Mouse (Mus musculus) heart, adult 18-20 months (tissue): Measurements from ENCODE around the gene Map3k4. TPM values are rescaled to one million over a fixed set of nuclear protein-coding genes. Genes with fewer than 3 reads are reported as not detected.

Experiments
- DNase-seq, 2 experiments: peaks; one replicate each; pipeline ENCODE4 v3.0.0; 2021 to 2022; ENCODE audit warnings: mixed read lengths in 1 of 2
- long read RNA-seq, 2 experiments: library from polyadenylated mRNA; stranded (forward); transcript quantifications; one replicate each; pipeline ENCODE4 v2.0.0; 2021
- total RNA-seq, 2 experiments: library from RNA; stranded (reverse); gene quantifications; 2 replicates each; pipeline ENCODE4 v1.2.3; 2021

Map3k4 gene
- 10 to 100 TPM; 44.7 to 49.8 TPM for total RNA-seq
- long read RNA-seq, experiment 1, full-length matches to known transcripts: 21 of 40 reads
- long read RNA-seq, experiment 1, partial matches to known transcripts: 11 of 40 reads
- long read RNA-seq, experiment 1, other reads (novel, unspliced or antisense): 8 of 40 reads
- long read RNA-seq, experiment 2, full-length matches to known transcripts: 9 of 18 reads
- long read RNA-seq, experiment 2, partial matches to known transcripts: 8 of 18 reads
- long read RNA-seq, experiment 2, other reads (novel, unspliced or antisense): 1 of 18 reads

GRCm38 (mm10) chr17:12318663-12319201, at the start of gene Map3k4:
Gene Map3k4, minus strand, starts transcription at chr17:12318796.
- DNase-seq: peak; percentile 96

- peak; percentile 62 to 67 for DNase-seq
Observed at GRCm38 (mm10) chr17:12367373-12367930, 48.9 kb upstream of the Map3k4 start.

- no peak for DNase-seq
Observed at GRCm38 (mm10) chr17:12364426-12364735, 45.8 kb upstream of the Map3k4 start.

- no peak for DNase-seq
Observed at GRCm38 (mm10) chr17:12363601-12364425, 45.2 kb upstream of the Map3k4 start.

GRCm38 (mm10) chr17:12359876-12360275, 41.3 kb upstream of the Map3k4 start:
- DNase-seq: no peak

GRCm38 (mm10) chr17:12352781-12353180, 34.2 kb upstream of the Map3k4 start:
- DNase-seq: no peak

GRCm38 (mm10) chr17:12351564-12351963, 33.0 kb upstream of the Map3k4 start:
- no peak for DNase-seq

- DNase-seq: no peak
Observed at GRCm38 (mm10) chr17:12347462-12347861, 28.9 kb upstream of the Map3k4 start.

GRCm38 (mm10) chr17:12343702-12344376, 25.2 kb upstream of the Map3k4 start:
- no peak for DNase-seq

GRCm38 (mm10) chr17:12337156-12337555, 18.6 kb upstream of the Map3k4 start:
- no peak for DNase-seq

- peak; percentile 45 to 64 for DNase-seq
Observed at GRCm38 (mm10) chr17:12336073-12336868, 17.7 kb upstream of the Map3k4 start.

- no peak for DNase-seq
Observed at GRCm38 (mm10) chr17:12335115-12335514, 16.5 kb upstream of the Map3k4 start.

GRCm38 (mm10) chr17:12327847-12328518, 9.4 kb upstream of the Map3k4 start:
- peak; percentile 72 for DNase-seq

- no peak for DNase-seq
Observed at GRCm38 (mm10) chr17:12319786-12320185, 1.2 kb upstream of the Map3k4 start.

- peak in 1 of 2 experiments; percentile 42 for DNase-seq
Observed at GRCm38 (mm10) chr17:12317954-12318651, 493 bp downstream of the Map3k4 start.

GRCm38 (mm10) chr17:12317607-12317953, 1.0 kb downstream of the Map3k4 start:
- no peak for DNase-seq

- DNase-seq: no peak
Observed at GRCm38 (mm10) chr17:12316251-12316650, 2.3 kb downstream of the Map3k4 start.

- DNase-seq: no peak
Observed at GRCm38 (mm10) chr17:12312248-12312647, 6.3 kb downstream of the Map3k4 start.

- no peak for DNase-seq
Observed at GRCm38 (mm10) chr17:12309493-12309892, 9.1 kb downstream of the Map3k4 start.

GRCm38 (mm10) chr17:12309059-12309458, 9.5 kb downstream of the Map3k4 start:
- no peak for DNase-seq
